Mouse (Mus musculus): ENCODE data around the gene Rgsl1. TPM values are rescaled to one million over a fixed set of nuclear protein-coding genes. Genes with fewer than 3 reads are reported as not detected.
A peak's percentile ranks its signal among the peaks of the same experiment; 100 is the strongest.
"Not testable (repeated sequence)": the region's sequence is repeated elsewhere in the genome, so short reads cannot be mapped to it uniquely, and the experiment has no call there.

Gene Rgsl1
- total RNA-seq (2021): not detected
- long read RNA-seq, experiment 1: 0 reads
- long read RNA-seq, experiment 2: 0 reads

DNA sequence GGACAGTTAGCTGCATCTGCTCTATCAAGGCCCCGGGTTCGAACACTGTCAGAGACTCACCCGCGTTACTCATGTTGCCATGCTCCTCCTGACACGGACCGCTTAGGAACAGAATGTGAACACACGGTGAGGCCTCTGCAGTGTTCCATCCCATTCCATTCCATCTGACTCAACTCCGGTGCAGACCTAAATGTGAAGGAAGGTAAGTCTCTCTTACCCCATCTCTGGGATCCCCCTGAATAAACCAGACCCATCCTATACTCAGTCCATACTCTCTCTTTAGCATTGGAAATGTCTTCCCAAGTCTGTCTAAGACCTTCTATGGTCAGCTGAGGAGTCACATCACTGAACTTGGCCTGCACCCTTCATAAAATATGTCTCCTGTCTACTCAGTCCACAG lies at the start of gene Rgsl1:
Gene Rgsl1, minus strand, starts transcription at position 101 of the 400 bp plus-strand sequence.
- no peak for DNase-seq
- intact Hi-C loops (cut with DNase I; ENCODE audit: low total_unique reads): no loop called here

DNA sequence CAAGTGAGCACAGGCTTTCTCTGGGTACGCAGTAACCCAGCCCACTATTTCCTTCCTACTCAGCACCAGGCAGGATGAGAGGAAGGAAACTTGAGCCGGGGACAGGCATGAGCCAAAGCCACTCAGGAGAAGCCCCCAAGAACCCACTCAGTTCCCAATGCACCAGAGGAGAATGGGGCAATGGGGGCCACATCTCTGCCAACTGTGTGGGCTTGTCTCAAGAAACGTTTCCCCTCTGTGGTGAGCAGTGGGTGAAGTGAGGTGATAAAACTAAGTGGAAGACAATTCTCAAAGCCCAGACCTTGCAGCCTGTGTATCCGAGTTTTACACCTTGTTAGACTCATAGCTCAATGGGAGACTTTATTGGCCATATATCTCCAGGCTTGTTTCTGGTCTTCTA lies 47.5 kb upstream of the Rgsl1 start, which contains the start of gene Teddm1a:
Gene Teddm1a, plus strand, starts transcription at position 301 of the 400 bp plus-strand sequence.
- no peak for DNase-seq
- intact Hi-C loops (cut with DNase I; ENCODE audit: low total_unique reads): loop anchor here (5.0 kb wide), 1 partner anchor 291 kb away; no protein-coding TSS in a partner anchor

DNA sequence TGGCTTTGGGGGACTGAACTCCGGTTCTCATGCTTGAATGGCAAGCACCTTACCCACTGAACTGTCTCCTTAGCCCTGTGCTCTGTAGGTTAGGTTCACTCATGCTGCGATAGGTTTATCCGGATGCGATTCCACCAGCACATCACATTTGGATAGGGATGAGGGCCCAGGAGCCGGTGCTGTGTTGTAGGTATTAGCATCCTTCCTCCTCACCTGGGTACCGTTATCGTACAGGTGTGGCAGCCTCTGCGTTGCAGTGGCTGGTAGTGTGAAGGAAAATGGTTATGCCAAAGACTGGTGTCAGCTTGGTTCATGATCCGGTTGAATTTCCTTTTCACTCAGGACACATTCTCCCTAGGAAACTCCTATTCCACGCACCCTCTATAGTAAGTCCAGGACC lies 46.2 kb upstream of the Rgsl1 start:
- DNase-seq: no peak
- intact Hi-C loops (cut with DNase I; ENCODE audit: low total_unique reads): loop anchor here (5.0 kb wide), 1 partner anchor 292 kb away; no protein-coding TSS in a partner anchor

DNA sequence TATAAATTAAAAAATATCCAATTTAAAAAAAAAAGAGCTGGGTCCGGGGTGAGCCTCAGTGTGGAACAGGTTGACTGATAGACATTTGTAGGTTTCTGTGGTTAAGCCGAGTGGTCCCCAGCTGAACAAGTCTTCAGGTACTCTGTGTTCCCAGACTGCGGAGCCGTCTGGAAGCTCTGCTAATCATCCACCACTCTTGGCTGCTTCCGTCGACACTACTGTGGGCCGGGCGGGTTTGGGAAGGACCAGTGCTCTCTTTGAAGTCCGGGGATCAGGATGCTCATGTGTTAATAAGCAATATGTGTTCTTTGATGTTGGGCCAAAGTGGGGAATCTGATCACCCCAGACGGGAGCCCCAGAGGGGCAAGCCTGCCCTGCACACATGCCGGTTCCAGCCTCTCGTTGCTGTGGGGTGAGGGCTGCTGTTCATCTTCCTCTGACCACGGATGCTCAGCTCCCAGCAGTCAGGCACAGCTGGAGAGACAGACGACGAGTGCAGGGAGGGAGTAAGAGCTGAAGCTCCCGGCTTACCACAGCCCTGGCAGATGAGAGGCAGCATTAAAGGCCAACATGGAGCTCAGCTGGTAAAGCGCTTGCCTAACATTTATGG lies 42.2 kb upstream of the Rgsl1 start:
- intact Hi-C loops (cut with DNase I; ENCODE audit: low total_unique reads): no loop called here
- no peak for DNase-seq

DNA sequence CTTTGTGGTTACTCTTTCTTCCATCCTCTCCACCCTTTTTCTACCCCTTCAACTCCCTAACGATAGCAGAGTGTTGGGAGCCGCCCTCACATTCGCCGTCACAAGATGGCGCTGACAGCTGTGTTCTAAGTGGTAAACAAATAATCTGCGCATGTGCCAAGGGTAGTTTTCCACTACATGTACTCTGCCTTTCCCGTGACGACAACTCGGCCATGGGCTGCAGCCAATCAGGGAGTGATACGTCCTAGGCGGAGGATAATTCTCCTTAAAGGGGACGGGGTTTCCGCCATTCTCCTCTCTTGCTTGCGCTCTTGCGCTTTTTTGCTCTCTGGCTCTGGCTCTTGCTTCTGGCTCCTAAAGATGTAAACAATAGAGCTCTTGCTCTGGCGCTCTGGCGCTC lies 36.4 kb upstream of the Rgsl1 start:
- intact Hi-C loops (cut with DNase I; ENCODE audit: low total_unique reads); DNase-seq: not testable (repeated sequence)

DNA sequence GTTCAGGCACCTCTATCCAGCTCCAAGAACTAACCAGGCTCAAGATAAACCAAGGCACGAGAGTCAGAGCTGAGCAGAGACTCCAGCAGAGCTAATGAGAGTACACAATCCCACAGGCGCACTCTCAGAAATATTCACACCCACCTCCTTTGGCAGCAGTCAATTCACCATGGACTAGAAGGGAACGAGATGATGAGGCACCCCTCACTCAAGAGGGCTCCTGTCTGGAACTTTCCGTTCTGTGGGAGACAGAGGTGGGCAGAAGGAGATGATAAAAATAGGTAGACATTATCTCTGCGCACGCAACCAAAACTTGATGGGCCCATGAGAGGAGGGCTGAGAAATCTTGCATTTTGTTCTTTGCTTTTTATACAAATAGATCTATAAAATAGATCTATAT lies 30.1 kb upstream of the Rgsl1 start, which contains the start of gene Teddm1b:
Gene Teddm1b, plus strand, starts transcription at position 301 of the 400 bp plus-strand sequence.
- no peak for DNase-seq
- intact Hi-C loops (cut with DNase I; ENCODE audit: low total_unique reads): no loop called here

DNA sequence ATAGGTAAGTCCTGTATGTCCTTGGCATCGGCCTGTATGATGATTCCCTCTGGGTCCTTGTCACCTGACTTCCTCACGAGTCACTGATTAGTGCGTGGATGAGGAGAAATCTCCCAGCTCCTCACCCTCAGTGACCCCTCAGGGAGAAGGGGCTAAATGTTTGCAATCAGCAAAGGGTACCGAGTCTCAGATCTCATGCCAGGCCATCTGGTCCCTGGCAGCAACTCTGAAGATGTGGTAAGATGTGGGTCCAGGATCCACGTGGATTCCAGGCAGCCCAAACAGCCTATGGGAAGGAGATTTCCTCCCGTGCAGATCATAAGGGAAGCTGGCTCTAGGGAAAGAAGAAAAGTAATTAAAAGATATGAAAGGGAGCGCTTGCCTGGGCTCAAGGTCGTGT lies 12.0 kb upstream of the Rgsl1 start:
- DNase-seq: no peak
- intact Hi-C loops (cut with DNase I; ENCODE audit: low total_unique reads): no loop called here

DNA sequence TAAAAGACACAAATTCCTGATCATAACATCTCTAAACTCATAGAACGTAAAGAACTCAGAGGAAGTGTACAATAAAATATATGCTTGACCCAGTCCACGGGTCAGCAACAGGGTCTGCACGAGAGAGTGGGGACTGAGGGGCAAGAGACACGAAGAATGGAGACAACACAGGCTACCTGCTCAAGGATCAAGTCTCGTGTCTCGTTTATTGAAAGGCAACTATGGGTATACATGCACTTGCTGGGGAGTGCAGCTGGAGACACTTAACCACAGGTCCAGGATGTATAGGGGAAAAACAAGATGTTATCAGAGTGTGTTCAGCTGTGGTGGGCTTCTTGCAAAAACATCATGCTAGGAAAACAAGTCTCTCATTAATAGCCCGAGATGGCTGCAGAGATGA lies 8.8 kb upstream of the Rgsl1 start:
- DNase-seq; intact Hi-C loops (cut with DNase I; ENCODE audit: low total_unique reads): not testable (repeated sequence)

DNA sequence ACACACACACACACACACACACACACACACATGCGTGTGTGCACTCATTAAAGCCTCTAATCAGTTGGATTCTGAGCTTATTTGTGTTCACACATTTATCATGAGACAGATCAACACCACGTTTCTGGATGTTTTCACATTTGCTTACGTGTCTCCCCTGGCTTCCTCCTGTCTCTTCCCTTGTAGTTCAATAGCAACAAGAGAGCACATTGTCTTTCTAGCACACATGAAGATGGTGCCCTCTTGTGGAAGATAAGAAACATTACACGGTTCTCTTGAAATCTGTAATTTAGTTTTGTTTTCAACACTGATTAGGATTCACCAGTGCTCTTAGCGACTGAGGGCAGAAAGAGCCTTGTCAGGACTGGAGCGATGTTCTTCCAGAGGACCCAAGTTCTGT lies 2.9 kb upstream of the Rgsl1 start:
- DNase-seq: no peak
- intact Hi-C loops (cut with DNase I; ENCODE audit: low total_unique reads): no loop called here

DNA sequence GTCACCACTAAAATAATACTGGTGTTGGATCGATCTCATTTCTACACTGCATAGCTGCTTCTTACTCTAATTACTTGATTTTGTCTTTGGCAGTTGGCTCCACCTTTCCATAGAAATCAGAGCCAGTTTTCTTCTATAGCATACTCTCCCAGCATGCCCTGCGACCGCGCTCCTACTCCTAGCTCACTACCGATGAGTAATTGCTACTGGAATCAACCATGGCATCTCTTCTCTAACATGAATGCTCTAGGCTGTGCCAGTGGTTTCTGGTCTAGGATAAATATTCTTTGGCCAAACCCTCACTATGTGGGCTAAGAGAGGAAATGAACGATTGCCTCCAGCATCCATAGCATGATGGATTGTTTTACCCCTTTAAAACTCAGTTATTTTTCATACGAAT lies 2.5 kb upstream of the Rgsl1 start:
- intact Hi-C loops (cut with DNase I; ENCODE audit: low total_unique reads): no loop called here
- DNase-seq: no peak

DNA sequence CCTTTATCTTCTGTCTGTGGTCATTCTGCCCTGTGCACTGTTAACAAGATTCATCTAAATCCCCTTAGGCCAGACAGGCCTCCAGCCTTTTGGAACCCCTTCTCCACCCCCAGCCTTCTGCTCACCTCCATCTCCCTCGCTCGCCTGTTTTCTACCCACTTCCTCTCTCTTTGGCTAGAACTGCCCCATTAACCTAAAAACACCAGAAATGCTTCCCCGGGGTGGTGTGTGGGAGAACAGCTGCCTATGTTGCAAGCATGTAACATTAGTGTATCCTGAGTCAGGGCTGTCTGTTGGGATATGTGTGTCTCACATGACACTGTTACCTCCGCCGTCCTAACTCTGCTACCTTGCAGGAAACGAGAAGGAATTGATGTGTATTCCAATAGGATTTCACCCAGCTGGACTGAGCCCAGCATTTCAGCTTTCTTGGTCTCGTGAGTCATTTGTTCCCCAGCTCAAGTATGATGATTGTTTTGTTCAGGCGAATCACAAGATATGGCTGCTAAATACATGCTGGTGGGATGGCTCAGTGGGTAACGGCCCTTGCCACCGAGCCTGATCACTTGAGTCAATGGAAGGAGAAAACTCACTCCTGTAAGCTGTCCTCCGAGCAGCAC lies 1.7 kb downstream of the Rgsl1 start:
- peak; percentile 20 for DNase-seq

DNA sequence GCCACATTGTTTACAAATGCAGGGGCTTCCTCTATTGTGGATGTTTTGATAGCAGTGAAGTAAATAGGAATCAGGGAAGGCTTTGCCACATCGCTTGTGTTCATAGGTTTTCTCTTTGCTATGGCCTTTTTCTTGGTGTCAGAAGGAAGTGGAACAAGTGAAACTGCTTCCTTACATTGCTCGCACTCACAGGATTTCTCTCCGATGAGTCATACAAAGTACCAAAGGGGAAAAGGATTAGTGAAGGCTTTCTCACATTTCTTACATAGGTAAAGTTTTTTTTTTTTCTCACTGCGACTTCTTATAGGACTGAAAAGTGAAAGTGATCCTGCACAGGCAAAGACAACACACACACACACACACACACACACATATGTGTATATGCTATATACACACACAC lies 7.9 kb downstream of the Rgsl1 start:
- intact Hi-C loops (cut with DNase I; ENCODE audit: low total_unique reads): no loop called here
- DNase-seq: no peak

More for the DNA sequence above, 1.7 kb downstream of the Rgsl1 start:
- intact Hi-C loops (cut with DNase I; ENCODE audit: low total_unique reads): no loop called here

DNA sequence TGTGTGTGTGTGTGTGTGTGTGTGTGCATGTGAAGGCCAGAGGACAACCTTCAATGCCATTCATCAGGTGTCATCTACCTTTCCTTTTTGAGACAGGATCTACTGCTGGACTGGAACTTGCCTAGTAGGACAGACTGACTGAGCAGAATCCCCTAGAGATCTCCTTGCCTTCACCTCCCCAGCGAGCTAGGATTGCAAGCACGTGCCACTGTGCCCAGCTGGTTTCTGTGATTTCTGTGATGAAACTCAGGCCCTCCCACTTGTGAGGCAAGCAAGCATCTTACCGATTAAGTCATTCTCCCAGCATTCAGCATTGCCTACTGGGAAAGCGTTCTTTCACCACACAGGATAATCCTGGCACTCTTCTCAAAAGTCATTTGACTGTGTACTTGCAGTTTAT lies 13.2 kb downstream of the Rgsl1 start:
- no peak for DNase-seq

DNA sequence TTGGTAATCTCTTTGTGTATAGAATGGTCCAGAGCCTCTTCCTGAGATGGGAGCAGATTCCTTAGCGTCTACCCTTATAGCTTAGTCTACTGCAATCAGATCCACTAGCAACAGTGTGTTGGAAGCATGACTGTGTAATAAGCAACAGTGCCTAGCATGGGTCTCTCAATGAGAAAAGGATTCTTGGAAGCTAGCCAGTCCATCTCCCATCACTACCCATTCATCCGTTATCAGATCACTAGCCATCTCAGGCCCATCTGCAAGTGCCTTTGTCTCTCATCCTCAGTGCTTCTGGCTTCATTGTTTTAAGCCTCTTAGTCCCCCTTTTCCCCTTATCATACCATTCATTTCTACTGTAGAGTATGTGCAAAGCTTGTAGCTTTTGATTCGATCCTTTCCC lies 23.7 kb downstream of the Rgsl1 start:
- no peak for DNase-seq
- intact Hi-C loops (cut with DNase I; ENCODE audit: low total_unique reads): no loop called here

More for the DNA sequence above, 13.2 kb downstream of the Rgsl1 start:
- intact Hi-C loops (cut with DNase I; ENCODE audit: low total_unique reads): no loop called here

DNA sequence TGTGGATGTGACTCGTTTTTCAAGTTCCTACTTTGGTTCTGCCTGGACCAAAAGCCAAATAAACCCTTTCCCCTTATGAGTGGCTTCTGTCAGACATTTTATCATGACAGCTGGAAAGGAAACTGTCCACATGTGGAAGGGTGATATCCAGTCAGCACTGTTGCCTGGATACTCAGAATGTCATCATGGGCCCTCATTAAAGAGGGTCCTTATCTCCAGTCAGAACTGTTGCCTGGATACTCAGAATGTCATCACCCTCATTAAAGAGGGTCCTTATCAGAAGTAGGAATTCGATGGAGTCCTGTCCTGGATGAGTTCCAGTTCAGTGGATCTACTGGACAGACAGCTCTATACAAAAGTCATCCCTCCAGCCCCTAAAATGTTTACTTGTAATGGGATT lies 29.7 kb downstream of the Rgsl1 start:
- no peak for DNase-seq

DNA sequence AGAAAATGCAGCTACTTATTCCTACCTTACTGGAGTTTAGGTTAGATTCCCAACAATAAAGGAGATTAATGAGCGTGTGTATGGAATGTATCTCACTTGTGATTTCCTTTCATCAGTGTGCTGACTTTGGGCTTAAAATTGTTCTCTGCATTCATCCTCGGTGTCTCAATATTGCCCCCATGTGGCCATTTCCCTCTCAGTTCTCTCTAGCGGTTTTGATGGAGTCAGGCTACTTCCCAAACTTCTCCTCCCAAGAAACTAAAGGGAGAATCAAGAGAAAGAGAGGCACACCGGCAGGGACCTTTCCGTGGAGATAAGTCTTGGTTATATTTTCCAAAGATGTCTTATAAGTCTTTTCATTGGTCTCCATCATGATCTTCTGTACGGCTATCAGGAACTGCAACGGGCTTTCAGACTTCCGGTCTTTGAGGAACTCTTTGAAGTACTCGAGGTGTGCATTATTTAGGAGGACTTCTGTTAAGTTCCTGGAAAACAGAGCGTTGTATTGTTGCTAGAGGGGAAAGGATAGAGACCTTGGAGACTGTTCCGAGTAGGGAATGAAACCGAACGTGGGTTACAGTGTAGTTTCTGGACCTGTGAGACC lies 36.5 kb downstream of the Rgsl1 start:
- peak; percentile 45 for DNase-seq
- intact Hi-C loops (cut with DNase I; ENCODE audit: low total_unique reads): no loop called here

More for the DNA sequence above, 29.7 kb downstream of the Rgsl1 start:
- intact Hi-C loops (cut with DNase I; ENCODE audit: low total_unique reads): no loop called here

DNA sequence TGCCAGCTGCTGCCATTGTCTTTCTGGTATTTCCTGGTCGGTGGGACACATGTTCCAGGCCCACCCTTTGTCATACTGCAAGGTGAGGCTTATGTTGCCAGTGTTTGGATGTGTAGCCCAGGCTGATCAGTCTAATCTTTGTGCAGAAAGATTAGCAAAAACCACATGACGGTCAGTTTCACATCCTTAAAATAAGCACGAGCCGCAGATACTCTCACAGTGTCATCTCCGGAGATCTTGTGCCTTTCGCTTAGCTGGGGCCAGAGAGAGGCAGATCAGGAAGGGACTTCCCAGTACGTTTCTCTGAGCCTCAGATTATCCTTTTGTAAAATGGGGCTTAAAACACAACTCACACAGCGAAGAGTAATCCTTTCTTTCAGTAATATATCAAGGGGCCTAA lies 40.4 kb downstream of the Rgsl1 start:
- intact Hi-C loops (cut with DNase I; ENCODE audit: low total_unique reads): no loop called here
- DNase-seq: no peak

DNA sequence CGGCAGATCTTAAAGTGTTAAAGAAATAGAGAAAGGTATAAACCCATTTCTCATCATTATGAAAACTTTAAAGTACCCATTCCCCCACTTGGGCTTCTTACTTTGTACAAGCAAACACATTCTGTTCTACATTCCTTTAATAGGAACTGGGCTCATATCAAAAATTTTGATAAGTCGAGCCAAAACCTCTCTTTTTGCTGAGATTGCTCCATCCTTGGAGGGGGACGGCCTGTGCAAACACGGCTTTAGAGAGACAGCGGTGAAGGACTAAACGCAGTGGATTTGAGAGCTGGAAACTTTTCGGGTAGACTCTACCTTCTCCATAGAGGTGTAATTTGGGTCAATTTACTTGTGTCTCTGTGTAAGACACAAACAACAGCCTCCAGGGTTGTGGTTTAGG lies 41.3 kb downstream of the Rgsl1 start:
- intact Hi-C loops (cut with DNase I; ENCODE audit: low total_unique reads): no loop called here

DNA sequence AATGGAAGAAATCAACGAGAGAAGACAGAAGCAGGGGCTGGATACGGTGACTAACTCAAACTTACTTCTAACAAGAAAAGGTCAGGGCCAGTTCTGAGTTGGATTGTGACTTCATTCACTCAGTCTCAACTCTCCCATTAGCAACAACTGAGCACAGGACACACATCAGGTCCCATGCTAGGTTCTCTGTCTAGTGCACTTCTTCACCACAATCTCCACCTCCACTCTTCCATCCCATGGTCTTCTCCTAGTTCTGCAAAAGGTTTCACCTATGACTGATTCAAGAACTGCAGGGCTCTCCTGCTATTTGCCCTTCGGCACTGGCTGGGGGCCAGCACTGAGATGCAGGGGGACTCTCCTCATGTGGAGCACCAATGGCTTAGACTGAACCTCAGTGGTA lies 49.7 kb downstream of the Rgsl1 start:
- no peak for DNase-seq
- intact Hi-C loops (cut with DNase I; ENCODE audit: low total_unique reads): no loop called here

More for the DNA sequence above, 41.3 kb downstream of the Rgsl1 start:
- no peak for DNase-seq

DNA sequence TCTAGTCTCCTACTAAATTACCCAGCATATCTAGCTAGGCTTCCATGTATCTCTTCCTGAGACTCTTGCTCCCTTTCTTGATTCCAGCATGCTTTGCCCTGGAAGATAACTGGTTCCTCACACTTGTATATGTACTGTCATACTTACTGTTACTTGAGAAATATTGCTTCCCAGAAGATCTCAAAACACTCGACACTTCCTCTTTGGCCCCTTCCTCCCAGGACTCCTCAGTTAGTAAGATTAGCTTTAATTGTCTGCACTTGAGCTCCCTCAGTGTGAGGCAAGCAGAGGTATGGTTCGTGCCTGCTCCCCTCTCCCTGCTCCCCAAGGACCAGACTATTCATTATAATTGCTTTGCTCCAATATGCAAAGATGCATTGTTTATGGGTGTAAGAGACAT lies 53.2 kb downstream of the Rgsl1 start:
- no peak for DNase-seq

DNA sequence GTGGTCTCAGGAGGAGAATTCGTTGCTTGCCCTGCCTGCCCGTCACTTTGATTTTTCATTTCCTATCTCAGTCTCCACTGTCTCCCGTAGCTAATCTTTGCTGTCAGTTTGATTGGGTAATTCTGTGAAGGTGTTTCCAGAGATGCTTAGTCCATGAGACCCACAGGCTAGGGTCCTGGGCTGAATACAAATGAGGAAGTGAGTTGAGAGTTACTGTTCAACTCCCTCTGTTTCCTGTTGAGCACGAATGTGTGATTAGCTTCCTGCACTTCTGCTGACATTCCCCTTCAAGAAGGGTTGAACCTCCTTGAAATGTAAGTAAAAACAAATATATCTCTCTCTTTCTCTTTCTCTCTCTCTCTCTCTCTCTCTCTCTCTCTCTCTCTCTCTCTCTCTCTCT lies 58.3 kb downstream of the Rgsl1 start:
- DNase-seq: no peak
- intact Hi-C loops (cut with DNase I; ENCODE audit: low total_unique reads): no loop called here

More for the DNA sequence above, 53.2 kb downstream of the Rgsl1 start:
- intact Hi-C loops (cut with DNase I; ENCODE audit: low total_unique reads): no loop called here
